Mouse (Mus musculus) CH12.LX (cell line): ENCODE measurements around the gene Rab10. TPM values are rescaled to one million over a fixed set of nuclear protein-coding genes. Genes with fewer than 3 reads are reported as not detected.
A peak's percentile ranks its signal among the peaks of the same experiment; 100 is the strongest.
"Not testable (repeated sequence)": the region's sequence is repeated elsewhere in the genome, so short reads cannot be mapped to it uniquely, and the experiment has no call there.

Experiments
- DNase-seq: peaks from one replicate; pipeline ENCODE4 v3.0.0-alpha.2; 2013; ENCODE audit errors: extremely low read depth
- H3K27ac ChIP-seq: 2 replicates; pipeline ENCODE4 v1.5.1; 2012; ENCODE audit warnings: low read depth, mild to moderate bottlenecking, control low read depth, moderate library complexity; ENCODE audit not compliant: insufficient read depth
- H3K27me3 ChIP-seq: replicated peaks from 2 replicates; pipeline ENCODE3; 2012; ENCODE audit warnings: inconsistent platforms
- H3K36me3 ChIP-seq, 2 experiments: replicated peaks in 1 of 2; 2 replicates each; pipeline versions ENCODE3 to v1.6.1; 2012; ENCODE audit warnings: inconsistent platforms in 1 of 2, low read length in 1 of 2, mild to moderate bottlenecking in 1 of 2, mixed read lengths in 1 of 2, moderate library complexity in 1 of 2; ENCODE audit not compliant: control insufficient read depth in 1 of 2, insufficient read depth in 1 of 2
- H3K4me1 ChIP-seq, 2 experiments: 2 replicates each; pipeline ENCODE4 v1.6.1; 2012; ENCODE audit warnings: inconsistent platforms in 1 of 2, moderate library complexity in 1 of 2; ENCODE audit not compliant: insufficient read depth in 2 of 2, control insufficient read depth in 1 of 2
- H3K4me2 ChIP-seq: 2 replicates; pipeline ENCODE4 v1.6.1; 2012; ENCODE audit warnings: low read depth, mild to moderate bottlenecking, control low read depth; ENCODE audit not compliant: poor library complexity, insufficient read depth, severe bottlenecking
- H3K4me3 ChIP-seq, 3 experiments: fragments of 150-350 bp in 1 of 3; sonication (generic) in 1 of 3; replicated peaks in 1 of 3; 2 replicates each; pipeline versions ENCODE3 to v1.5.1; 2011 to 2012; ENCODE audit warnings: low read depth in 2 of 3, low read length in 2 of 3, mild to moderate bottlenecking in 2 of 3, moderate library complexity in 2 of 3, control low read depth in 1 of 3, improper control_type of control experiment in 1 of 3, inconsistent platforms in 1 of 3, mixed read lengths in 1 of 3; ENCODE audit not compliant: poor library complexity in 1 of 3
- H3K79me2 ChIP-seq: replicated peaks from 2 replicates; pipeline ENCODE4 v1.6.1; 2012; ENCODE audit warnings: mild to moderate bottlenecking, moderate library complexity; ENCODE audit not compliant: control insufficient read depth, poor library complexity, insufficient read depth, severe bottlenecking; ENCODE audit errors: extremely low read depth
- H3K9ac ChIP-seq: 2 replicates; pipeline ENCODE4 v1.6.1; 2012; ENCODE audit warnings: low read depth, mild to moderate bottlenecking, control low read depth, moderate library complexity; ENCODE audit not compliant: insufficient read depth
- H3K9me3 ChIP-seq: replicated peaks from 2 replicates; pipeline ENCODE3; 2012; ENCODE audit warnings: low read length, inconsistent platforms, mixed read lengths
- CTCF ChIP-seq, 2 experiments: IDR thresholded peaks in 1 of 2; conservative IDR thresholded peaks in 1 of 2; 2 replicates each; pipeline ENCODE4 v1.5.1; 2011 to 2012; ENCODE audit warnings: low read depth in 2 of 2, low read length in 2 of 2, improper control_type of control experiment in 1 of 2, inconsistent platforms in 1 of 2, mild to moderate bottlenecking in 1 of 2, moderate library complexity in 1 of 2
- E2F4 ChIP-seq: IDR thresholded peaks from 2 replicates; pipeline ENCODE4 v1.6.1; 2011; ENCODE audit warnings: low read depth, low read length, improper control_type of control experiment; ENCODE audit not compliant: insufficient replicate concordance
- EP300 ChIP-seq: IDR thresholded peaks from 2 replicates; pipeline ENCODE4 v1.6.1; 2011; ENCODE audit warnings: low read length, improper control_type of control experiment
- ETS1 ChIP-seq: conservative IDR thresholded peaks from 2 replicates; pipeline ENCODE4 v1.6.1; 2012; ENCODE audit warnings: low read depth, mild to moderate bottlenecking, inconsistent platforms, low read length, improper control_type of control experiment, moderate library complexity
- HCFC1 ChIP-seq: IDR thresholded peaks from 2 replicates; pipeline ENCODE4 v1.6.1; 2012; ENCODE audit warnings: low read depth, mild to moderate bottlenecking, inconsistent platforms, low read length, improper control_type of control experiment
- JUN ChIP-seq: IDR thresholded peaks from 2 replicates; pipeline ENCODE4 v1.6.1; 2011; ENCODE audit warnings: low read depth, mild to moderate bottlenecking, low read length, improper control_type of control experiment, moderate library complexity; ENCODE audit not compliant: insufficient read depth
- JUND ChIP-seq: conservative IDR thresholded peaks from 2 replicates; pipeline ENCODE4 v1.6.1; 2011; ENCODE audit warnings: low read depth, low read length, improper control_type of control experiment
- KAT2A ChIP-seq: IDR thresholded peaks from 2 replicates; pipeline ENCODE4 v1.6.1; 2012; ENCODE audit warnings: low read length, improper control_type of control experiment, inconsistent platforms; ENCODE audit not compliant: insufficient replicate concordance
- MAX ChIP-seq: IDR thresholded peaks from 2 replicates; pipeline ENCODE4 v1.6.1; 2011; ENCODE audit warnings: low read length, improper control_type of control experiment
- MEF2A ChIP-seq: IDR thresholded peaks from 2 replicates; pipeline ENCODE4 v1.6.1; 2014; ENCODE audit warnings: low read depth, mild to moderate bottlenecking, inconsistent platforms, low read length, improper control_type of control experiment, borderline replicate concordance
- MYC ChIP-seq: IDR thresholded peaks from 2 replicates; pipeline ENCODE4 v1.6.1; 2011; ENCODE audit warnings: low read depth, mild to moderate bottlenecking, improper control_type of control experiment, low read length
- POLR2A ChIP-seq: IDR thresholded peaks from 2 replicates; pipeline ENCODE4 v1.6.1; 2011; ENCODE audit warnings: low read depth, mild to moderate bottlenecking, improper control_type of control experiment, low read length
- POLR2AphosphoS2 ChIP-seq: IDR thresholded peaks from 2 replicates; pipeline ENCODE4 v1.6.1; 2011; ENCODE audit warnings: low read depth, low read length, improper control_type of control experiment
- RAD21 ChIP-seq: IDR thresholded peaks from 2 replicates; pipeline ENCODE4 v1.6.1; 2011; ENCODE audit warnings: low read depth, mild to moderate bottlenecking, low read length, improper control_type of control experiment, moderate library complexity
- RCOR1 ChIP-seq: conservative IDR thresholded peaks from 2 replicates; pipeline ENCODE4 v1.6.1; 2012; ENCODE audit warnings: low read depth, mild to moderate bottlenecking, inconsistent platforms, low read length, improper control_type of control experiment
- SIN3A ChIP-seq: IDR thresholded peaks from 2 replicates; pipeline ENCODE4 v1.6.1; 2012; ENCODE audit warnings: low read length, improper control_type of control experiment, inconsistent platforms
- SMC3 ChIP-seq: IDR thresholded peaks from 2 replicates; pipeline ENCODE4 v1.6.1; 2011; ENCODE audit warnings: low read depth, low read length, improper control_type of control experiment
- TBP ChIP-seq: conservative IDR thresholded peaks from 2 replicates; pipeline ENCODE4 v1.6.1; 2011; ENCODE audit warnings: low read depth, low read length, improper control_type of control experiment
- USF1 ChIP-seq: IDR thresholded peaks from 2 replicates; pipeline ENCODE4 v1.6.1; 2014; ENCODE audit warnings: low read depth, mild to moderate bottlenecking, inconsistent platforms, low read length, improper control_type of control experiment
- USF2 ChIP-seq: conservative IDR thresholded peaks from 2 replicates; pipeline ENCODE4 v1.6.1; 2011; ENCODE audit warnings: low read depth, low read length, improper control_type of control experiment
- ZC3H11A ChIP-seq: IDR thresholded peaks from 2 replicates; pipeline ENCODE4 v1.6.1; 2012; ENCODE audit warnings: low read depth, mild to moderate bottlenecking, inconsistent platforms, low read length, improper control_type of control experiment
- ZMIZ1 ChIP-seq: IDR thresholded peaks from 2 replicates; pipeline ENCODE4 v1.6.1; 2012; ENCODE audit warnings: low read depth, mild to moderate bottlenecking, inconsistent platforms, low read length, improper control_type of control experiment
- ZNF384 ChIP-seq: IDR thresholded peaks from 2 replicates; pipeline ENCODE4 v1.6.1; 2012; ENCODE audit warnings: low read depth, low read length, improper control_type of control experiment, inconsistent platforms
- dilution Hi-C: fragments of 300-500 bp; cut with MboI; formaldehyde crosslinking; loops from 2 replicates; pipeline ENCODE4 v1.14.3; 2020; ENCODE audit warnings: low sequenced_read_pairs; ENCODE audit not compliant: extremely low pct_unique_long_range_greater_than_20kb, extremely low pct_ligation_motif_present
- in situ Hi-C: fragments of 300-500 bp; cut with MboI; formaldehyde crosslinking; loops from 3 replicates; pipeline ENCODE4 v1.14.3; 2019; ENCODE audit warnings: low sequenced_read_pairs, low pct_ligation_motif_present, low pct_unique_long_range_greater_than_20kb, mixed read lengths
- polyA plus RNA-seq: library from polyadenylated mRNA; unstranded; fragments of >175 nt; gene quantifications from 2 replicates; pipeline ENCODE4 v1.2.1, GENCODE M21; 2012; ENCODE audit warnings: low read depth; ENCODE audit not compliant: insufficient read length
- total RNA-seq, 2 experiments: library from RNA; depleted of rRNA; stranded (reverse); fragments of 300-350 nt in 1 of 2; fragments of >200 nt in 1 of 2; gene quantifications; 2 replicates each; pipeline ENCODE4 v1.2.3; 2012 to 2014

Rab10 gene
- total and polyA plus RNA-seq, 3 experiments, result 60.1 to 111 (median 91.8) TPM

DNA sequence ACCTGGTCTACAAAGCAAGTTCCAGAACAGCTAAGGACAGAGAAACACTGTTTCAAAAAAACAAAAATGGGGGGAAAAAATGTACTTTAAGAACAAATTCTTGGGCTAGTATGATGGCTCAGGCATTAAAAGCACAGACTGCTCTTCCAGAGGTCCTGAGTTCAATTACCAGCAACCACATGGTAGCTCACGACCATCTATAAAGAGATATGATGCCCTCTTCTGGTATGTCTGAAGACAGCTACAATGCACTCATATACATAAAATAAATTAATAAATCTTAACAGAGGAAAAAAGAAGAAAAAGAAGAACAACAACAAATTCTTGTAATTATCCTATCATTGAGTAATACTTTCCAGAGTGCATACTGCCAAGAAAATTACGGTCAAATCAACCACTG, 4.5 kb downstream of the Rab10 start:
- no peak overlapping the region for H3K27ac ChIP-seq
- no peak for DNase-seq
- peaks cover 85% of the 10 kb centered on the region for H3K79me2 ChIP-seq
- H3K9me3 ChIP-seq, result no peaks in the 10 kb centered on the region
- peaks cover 0 to 37% of the 10 kb centered on the region in 2 experiments for H3K36me3 ChIP-seq
- H3K27me3 ChIP-seq, result no peaks in the 10 kb centered on the region
- H3K4me3 ChIP-seq, result no peak overlapping the region
- peaks cover 0 to 45% of the 10 kb centered on the region in 2 experiments; a peak in 3 of 4 replicates for H3K4me1 ChIP-seq
- in situ Hi-C loops, result loop anchor here (5.0 kb wide), 1 partner anchor 68 kb away; no protein-coding TSS in a partner anchor
- H3K9ac ChIP-seq, result no peak overlapping the region
- dilution Hi-C loops, result no loop called here
- no peak overlapping the region for H3K4me2 ChIP-seq
- TF ChIP-seq RCOR1 (no peak), SMC3 (peak; percentile 25), TBP (no peak), MYC (peak; percentile 82; the same call in 1 of the 2 replicates), E2F4 (no peak), ZMIZ1 (no peak), CTCF (conservative IDR thresholded peaks at IDR 0.05 in 1 of 2, IDR thresholded peaks at IDR 0.05 in 1 of 2; ENCODE audit: low read depth in 2 of 2, low read length in 2 of 2) (peak in 1 of 2 experiments; percentile 40; a peak in 2 of 4 replicates), RAD21 (peak; percentile 38), MAX (peak; percentile 14; the same call in 1 of the 2 replicates), POLR2A (no peak)

DNA sequence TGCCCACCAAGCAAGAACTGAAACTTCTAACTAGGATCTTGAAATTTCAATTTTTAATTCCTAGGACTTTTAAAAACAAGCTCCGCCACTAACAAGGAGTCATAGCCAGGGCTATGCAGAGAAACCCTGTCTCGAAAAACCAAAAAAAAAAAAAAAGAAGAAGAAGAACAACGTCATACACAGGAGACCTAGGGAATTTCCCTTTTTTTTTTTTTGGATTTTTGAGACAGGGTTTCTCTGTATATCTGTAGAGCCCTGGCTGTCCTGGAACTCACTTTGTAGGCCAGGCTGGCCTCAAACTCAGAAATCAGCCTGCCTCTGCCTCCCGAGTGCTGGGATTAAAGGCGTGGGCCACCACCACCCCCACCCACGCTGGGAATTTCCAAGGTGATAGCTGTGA, 12.1 kb downstream of the Rab10 start:
- dilution Hi-C loops, H3K9ac ChIP-seq, in situ Hi-C loops, H3K27ac ChIP-seq, DNase-seq, H3K9me3 ChIP-seq: not testable (repeated sequence)
- H3K4me1 ChIP-seq, result peaks cover 0 to 36% of the 10 kb centered on the region in 2 experiments; a peak in 2 of 4 replicates
- TF ChIP-seq ZNF384 (peak; percentile 95), HCFC1 (peak; percentile 10; the same call in 1 of the 2 replicates)
- TF ChIP-seq, all 38 proteins: peak for 2; not testable (repeated sequence) for 36
- not testable (repeated sequence) for H3K4me2 ChIP-seq, H3K27me3 ChIP-seq, H3K4me3 ChIP-seq
- Histone ChIP-seq H3K79me2 (peaks cover 92% of the 10 kb centered on the region), H3K36me3 (peaks cover 3 to 54% of the 10 kb centered on the region in 2 experiments)

DNA sequence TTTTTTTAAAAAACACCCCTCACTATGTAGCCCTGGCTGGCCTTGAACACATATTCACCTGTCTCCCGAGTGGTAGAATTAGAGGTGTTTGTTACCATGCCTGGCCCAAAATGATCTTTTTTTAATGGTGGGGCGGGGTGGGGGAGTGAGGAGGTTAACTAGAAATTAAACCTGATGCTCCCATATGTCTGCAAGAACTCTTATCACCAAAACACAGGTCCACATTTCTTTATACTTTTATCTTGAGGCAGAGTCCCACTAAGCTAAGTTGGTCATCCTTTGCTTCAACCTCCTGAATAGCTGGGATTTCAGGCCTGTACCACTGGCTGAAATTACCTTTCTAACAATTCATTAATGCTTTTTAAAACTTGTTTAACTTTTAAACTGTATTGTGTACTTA, 13.7 kb downstream of the Rab10 start:
- H3K4me3 ChIP-seq, result no peak overlapping the region
- in situ Hi-C loops, result no loop called here
- no peak for DNase-seq
- peaks cover 7% of the 10 kb centered on the region for H3K9me3 ChIP-seq
- H3K9ac ChIP-seq, result no peak overlapping the region
- dilution Hi-C loops, result no loop called here
- no peak overlapping the region for H3K4me2 ChIP-seq
- peaks cover 3 to 36% of the 10 kb centered on the region in 2 experiments; a peak in 3 of 4 replicates for H3K4me1 ChIP-seq
- peaks cover 88% of the 10 kb centered on the region for H3K79me2 ChIP-seq
- TF ChIP-seq ZC3H11A (no peak), SIN3A (no peak), EP300 (no peak), USF2 (no peak), MEF2A (no peak), KAT2A (no peak), MYC (no peak), E2F4 (no peak), USF1 (no peak), JUN (no peak), SMC3 (no peak), POLR2A (no peak), JUND (no peak), POLR2AphosphoS2 (no peak), TBP (no peak), ETS1 (no peak), HCFC1 (no peak), CTCF (conservative IDR thresholded peaks at IDR 0.05 in 1 of 2, IDR thresholded peaks at IDR 0.05 in 1 of 2; ENCODE audit: low read depth in 2 of 2, low read length in 2 of 2) (no peak), ZMIZ1 (no peak)
- TF ChIP-seq, all 38 proteins: peak for 0
- Histone ChIP-seq H3K36me3 (peaks cover 5 to 54% of the 10 kb centered on the region in 2 experiments), H3K27ac (no peak overlapping the region), H3K27me3 (no peaks in the 10 kb centered on the region)
